Mouse (Mus musculus): Measurements from ENCODE around the gene Ncoa7. TPM values are rescaled to one million over a fixed set of nuclear protein-coding genes. Genes with fewer than 3 reads are reported as not detected.
"Not testable (repeated sequence)": the region's sequence is repeated elsewhere in the genome, so short reads cannot be mapped to it uniquely, and the experiment has no call there.

Gene Ncoa7
- polyA plus RNA-seq, 2 experiments from 2014 or later: 132 to 145 TPM

DNA sequence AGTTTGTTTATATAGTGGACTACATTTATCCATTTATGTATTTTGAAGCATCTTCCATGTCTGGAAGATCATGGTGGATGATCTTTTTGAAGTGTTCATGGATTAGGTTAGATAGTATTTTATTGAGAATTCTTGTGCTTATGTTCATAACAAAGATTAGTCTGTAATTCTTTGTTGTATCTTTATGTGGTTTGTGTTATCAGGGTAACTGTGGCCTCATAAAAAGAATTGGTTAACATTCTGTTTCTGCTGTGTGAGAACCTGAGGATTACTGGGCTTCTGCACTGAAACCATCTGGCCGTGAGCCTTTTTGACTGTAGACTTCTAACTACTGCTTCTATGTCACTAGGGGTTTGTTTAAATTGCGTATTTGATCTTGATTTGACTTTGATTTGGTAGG lies 136.5 kb downstream of the Ncoa7 start:
- no peak for ATAC-seq

DNA sequence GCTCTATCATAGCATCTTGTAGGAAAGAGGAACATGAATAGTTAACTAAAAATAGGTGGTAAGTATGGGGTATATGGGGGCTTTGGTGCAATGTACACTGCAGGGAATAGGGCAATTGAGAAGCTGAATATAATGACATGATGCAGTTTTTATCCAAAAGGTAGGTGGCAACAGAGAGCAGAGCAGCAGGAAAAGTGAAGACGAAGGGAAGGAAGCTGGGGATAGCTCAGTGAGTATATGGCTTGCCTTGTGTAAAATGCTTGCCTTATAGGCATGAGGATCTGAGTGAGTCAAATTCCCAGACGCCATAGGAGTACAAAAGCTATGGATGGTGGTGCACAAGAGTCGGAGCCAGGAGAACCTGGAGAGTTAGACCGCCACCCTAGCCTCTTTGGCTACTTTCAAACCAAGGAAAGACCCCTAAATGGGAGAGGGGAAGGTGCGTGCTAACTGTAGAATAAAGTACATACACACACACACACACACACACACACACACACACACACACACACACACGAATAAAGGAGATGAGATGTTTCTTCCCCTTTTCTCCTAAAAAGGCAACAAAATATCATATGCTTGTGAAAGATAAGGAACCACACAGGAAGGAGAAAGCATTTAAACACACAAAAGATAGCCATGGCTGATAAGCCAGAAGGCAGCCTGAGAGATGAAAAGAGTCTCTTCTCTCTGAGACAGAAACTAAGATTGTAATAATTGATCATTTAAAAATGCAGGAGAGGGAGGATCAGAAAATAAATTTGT lies 142.4 kb downstream of the Ncoa7 start:
- ATAC-seq: no peak

DNA sequence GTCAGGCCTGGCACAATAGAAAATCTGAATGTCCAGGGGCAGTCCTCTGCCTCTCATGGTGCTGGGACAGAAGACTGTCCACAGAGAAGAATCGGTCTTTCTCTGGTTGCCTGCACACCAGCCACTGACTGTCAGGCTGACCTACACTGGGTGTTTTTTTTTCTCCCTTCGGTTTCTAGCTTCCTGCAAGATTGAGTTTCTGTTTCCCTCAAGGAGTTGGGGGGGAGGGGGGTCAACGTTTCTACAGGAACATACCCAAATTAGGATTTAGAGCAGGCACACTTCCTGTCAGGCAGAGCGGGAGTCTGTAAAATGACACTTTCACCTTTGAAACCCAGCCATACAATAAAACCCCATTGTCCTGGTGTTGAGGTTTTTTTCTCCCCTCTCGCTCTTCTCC lies 147.5 kb downstream of the Ncoa7 start:
- ATAC-seq: peak; percentile 90

DNA sequence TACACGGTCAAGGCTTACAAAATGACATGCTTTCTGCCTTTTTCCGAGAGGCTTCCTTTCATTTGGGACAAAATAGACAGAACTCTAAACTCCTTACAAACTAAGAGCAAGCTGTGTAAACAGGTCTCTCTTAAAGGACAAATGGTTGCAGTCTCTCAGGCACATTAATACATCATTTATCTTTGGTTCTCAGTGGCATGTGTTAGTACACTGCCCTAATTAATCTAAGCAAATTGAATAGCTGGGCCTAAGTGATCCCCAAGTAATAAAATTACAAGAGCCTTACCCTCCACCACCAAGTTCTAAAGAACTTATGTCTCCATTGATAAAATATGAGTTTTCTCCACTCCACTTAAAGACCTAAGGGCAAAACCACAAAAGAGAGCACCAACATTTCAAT lies 155.4 kb downstream of the Ncoa7 start:
- no peak for ATAC-seq

DNA sequence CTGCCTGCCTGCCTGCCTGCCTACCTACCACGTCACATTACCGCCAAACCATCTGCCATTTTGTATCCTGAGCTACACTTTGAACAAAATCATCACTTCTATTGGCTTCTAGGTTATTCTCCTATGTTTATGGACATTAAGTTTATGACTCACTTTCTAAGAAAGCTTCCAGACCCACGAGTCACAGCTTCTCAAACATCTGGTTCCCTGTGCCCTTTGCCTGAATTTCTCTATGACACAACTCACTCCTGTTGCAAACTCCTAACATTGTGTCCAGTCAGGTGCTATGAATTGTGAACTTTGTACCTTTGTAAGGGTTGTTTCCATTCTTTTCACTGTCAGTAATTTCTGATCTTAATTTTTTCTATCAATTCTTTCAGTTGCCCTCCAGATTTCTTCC lies 164.9 kb downstream of the Ncoa7 start:
- no peak for ATAC-seq

DNA sequence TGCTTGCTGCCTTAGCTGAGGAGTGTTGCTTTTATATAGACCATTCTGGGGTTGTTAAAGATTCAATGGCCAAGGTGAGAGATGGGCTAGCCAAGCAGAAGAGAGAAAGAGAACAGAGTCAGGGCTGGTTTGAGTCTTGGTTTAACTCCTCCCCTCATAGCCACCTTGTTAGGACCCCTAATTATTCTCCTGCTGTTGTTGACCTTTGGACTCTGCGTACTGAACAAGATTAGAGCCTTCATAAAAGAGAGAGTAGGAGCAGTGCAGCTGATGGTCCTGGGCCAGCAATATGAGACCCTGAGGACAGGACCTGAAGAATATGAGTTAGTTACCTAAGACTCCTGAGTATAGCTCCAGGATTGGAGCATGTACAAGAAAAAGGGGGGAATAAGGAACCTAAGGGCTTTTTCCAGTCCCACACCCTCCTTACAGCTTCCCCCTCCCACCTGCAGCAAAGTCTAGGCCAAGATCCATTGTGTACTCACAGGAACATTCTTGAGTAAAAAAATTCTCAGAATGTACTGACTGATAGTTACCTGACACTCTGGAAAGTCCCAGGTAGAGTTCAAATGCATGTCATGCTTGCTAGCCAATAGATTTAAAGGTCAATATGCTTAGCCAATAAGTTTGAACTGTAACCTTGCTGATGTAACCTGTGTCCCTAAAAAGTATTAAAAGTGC lies 166.5 kb downstream of the Ncoa7 start:
- peak; percentile 58 for ATAC-seq

DNA sequence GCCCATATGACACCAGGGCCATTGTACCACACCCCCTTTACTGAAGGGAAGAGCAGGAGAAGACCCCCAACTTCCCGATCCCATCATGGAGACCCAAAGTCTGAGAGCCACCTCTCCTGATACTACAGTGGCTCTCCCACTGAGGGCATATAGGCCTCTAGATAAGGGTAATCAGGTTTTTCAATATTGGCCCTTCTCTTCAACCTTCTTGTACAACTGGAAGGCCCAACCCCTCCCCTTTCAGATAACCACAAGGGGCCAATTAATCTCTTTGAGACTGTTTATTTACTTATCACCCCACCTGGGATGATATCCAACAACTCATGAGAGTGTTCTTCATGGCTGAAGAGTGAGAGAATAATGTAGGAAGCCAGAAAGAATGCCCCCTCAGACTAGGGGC lies 170.4 kb downstream of the Ncoa7 start:
- ATAC-seq: no peak

DNA sequence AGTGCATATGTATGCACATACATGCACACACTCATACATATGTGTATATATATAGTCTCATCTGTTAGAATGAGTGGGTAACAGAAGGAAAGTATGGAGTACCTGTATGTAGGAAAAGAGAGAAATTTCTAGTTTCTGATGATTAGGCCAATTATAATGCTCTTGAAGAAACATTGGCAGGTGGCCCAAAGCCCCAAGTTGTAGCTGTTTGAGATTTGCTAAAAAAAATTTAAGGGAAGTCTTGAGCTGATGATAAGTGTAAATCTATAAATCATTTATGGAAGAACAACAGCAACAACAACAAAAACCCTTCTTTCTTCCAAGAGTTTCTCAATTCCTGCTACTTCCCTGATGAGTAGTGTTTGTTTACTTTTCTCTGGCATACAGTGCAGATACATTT lies 173.1 kb downstream of the Ncoa7 start:
- no peak for ATAC-seq

DNA sequence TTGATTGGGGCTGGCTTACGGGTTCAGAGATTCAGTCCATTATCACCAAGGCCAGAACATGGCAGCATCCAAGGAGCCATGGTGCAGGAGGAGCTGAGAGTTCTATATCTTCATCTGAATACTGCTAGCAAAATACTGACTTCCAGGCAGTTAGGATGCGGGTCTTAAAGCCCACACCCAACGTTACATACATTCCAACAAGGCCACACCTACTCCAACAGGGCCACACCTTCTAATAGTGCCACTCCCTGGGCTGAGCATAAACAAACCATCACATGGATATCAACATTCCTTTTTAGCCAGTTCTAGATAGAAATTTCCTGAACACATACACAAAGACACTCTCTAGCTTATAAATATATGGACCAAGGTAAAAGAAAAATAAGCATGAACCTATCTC lies 173.6 kb downstream of the Ncoa7 start, which contains the start of gene Hint3:
Hint3 (minus strand) TSS at position 120 of the 400 bp plus-strand sequence.
- no peak for ATAC-seq

DNA sequence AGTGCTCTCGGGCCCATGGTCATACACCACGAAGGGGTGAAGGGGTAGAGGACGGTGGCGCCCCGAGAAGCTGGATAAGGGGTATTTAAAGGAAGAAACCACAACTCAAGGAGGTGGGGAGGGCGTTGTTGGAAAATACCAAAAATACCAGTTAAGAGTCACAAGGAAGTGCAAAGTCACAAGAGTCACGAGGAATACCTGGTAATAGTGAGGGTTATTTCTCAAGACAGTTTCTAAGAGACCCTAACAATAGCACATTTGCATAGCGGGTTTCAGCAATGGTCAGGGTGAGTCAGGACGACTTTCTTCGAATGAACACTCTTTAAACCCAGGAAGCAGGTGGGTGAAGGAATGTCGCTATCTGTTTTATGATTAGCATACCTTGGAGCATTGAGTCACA lies 174.7 kb downstream of the Ncoa7 start:
- not testable (repeated sequence) for ATAC-seq

DNA sequence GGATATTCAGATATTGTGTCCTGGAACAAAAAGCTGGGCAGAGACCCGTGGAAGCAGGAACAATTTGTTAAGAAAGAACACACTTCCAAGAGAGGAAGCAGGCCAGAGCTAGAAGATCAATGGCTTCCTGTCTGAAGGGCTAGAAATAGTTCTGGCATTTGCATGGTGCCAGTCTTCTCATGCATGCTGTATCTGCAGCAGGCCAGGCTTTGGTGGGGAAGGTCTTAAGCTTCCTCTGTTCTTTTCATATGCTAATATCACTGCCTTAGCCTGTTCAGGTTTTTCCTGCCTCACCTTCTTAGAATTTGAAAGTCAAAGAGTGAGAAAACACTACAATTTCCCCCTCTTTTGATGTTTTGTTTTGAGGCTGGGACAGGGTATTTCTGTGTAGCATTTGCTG lies 175.6 kb downstream of the Ncoa7 start:
- peak; percentile 56 for ATAC-seq

DNA sequence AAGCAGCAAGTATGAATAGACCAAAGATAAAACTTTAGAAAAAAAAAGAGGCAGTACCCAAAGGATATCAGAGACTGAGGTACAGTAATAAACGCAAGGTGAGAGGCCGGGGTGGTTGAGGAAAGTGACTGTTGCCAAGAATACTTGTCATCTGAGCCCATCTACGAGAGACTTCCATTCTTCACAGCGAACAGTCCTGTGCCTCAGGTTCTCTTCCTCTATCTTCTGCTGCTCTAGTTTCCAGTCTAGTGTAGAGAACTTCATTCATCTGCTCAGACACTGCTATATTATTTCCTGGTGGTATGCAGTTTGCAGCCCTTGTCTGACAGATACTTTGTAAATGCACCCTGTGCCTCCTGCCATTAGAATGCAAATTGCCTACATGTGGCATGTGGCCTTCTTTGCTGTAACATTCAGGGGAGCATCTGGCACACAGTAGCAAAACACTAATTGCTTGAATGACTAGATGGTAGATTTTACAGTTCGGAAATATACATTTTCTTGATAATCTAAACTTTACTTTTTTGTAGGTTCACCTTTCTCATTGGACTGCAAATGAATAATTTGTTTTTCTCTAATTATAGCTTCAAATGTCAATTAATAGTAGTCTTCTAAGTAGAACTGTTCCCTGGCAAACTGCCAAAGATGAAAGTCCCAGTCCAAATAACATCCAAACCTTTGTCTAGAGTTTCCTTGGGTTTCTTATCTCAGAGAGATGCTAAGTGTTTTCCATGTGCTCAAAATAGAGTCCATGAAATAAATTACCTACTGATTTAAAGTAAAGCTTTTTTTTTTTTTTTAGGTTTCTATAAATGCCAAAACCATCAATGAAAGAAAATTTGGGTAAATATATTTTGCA lies 178.7 kb downstream of the Ncoa7 start:
- no peak for ATAC-seq

DNA sequence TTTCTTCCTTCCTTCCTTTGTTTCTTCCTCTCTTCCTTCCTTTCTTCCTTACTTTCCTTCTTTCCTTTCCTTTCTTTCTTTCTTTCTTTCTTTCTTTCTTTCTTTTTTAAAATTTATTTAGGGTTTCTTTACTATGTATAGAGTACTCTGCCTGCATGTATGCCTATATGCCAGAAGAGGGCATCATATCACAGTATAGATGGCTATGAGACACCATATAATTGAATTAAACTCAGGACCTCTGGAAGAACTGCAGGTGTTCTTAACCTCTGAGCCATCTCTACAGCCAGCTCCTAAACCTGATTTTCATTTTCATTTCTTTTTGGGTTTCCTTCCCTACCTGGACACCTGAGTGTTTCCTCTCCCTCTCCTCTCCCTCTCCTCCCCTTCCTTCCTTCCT lies 180.2 kb downstream of the Ncoa7 start:
- peak; percentile 30 for ATAC-seq

DNA sequence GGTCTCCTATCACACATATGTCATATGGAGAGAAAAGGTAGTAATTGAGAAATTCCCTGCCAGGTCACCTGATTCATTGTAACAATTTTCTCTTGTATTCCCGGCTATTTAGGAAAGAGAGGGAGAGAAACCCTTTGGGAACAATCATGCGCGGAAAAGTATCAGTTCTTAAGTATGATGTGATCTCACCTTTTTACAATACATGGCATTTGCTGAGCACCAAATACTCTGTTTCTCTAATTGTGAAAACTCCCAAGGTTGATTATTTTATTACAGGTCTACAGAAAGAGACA lies 184.3 kb downstream of the Ncoa7 start:
- no peak for ATAC-seq

DNA sequence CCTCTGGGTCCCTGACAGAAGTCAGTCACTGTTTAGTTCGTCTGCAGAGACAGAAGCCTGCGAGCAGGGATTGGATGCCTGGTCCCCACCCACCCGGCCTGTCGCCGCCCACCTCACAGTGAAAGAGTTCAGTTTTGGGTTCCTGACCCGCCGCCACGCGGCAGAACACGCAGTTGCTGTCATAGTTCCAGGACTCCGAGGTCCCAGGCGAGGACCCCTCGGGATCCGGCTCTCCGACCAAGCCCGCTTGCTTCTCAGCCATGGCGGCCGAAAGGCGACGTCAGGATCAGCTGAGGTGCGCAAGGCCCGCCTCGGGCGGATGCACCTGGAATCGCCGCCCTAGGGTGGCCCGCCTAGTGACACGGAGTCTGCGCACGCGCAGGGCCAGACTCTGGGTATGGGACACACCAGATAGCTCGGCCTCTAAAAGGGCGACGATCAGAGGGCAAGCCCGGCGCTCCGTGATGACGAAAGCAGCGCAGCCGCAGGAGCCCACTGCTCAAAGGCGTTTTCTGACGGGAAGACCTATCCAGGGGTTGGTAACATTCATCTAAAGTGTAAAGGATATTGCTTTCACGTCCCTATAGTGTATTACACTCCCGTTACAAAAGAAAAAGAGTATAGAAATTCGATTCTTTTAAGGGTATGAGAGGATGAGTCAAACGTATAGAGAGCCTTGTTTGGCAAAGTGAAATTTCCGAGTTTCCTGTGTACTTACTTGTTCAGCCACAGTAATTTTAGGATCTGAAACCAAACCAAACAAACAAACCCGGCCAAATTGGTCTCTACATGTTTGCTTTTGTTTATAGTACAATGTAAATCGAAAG lies 184.8 kb downstream of the Ncoa7 start:
- ATAC-seq: peak; percentile 94

DNA sequence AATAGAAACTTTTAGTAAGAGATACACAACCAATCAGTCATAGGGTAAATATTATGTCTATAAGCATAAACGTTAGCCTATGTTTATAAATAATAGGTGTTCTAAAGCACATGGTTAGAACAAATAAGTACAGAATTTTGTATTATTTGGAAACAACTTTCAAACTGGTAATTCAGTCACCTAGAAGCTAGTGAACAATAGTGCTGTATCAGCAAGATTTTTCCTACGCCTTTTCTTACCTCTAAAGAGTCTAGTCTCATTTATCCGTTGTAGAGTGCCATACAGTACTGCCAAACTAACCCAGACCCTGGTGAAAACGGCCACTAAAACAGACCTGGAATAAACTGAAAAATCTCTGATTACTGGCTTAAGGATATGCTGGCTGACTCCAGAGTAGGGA lies 190.1 kb downstream of the Ncoa7 start:
- ATAC-seq: no peak

DNA sequence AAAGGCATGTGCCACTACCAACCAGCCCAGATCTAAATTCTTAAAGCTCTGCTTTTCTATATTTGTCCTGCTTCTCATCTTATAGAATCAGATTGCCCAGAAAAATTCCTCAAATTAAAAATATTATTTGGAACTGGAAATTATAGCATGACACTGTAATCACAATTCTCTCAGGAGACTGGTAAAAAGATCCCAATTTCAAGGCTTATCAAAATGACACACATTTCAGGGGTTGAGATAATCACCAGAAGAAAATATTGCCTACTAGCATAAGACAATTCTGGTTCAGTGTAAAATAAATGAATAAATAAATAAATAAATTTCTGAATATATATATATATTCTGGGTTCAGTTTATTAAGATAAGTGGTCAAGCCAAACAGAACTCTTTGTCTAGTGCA lies 193.5 kb downstream of the Ncoa7 start:
- no peak for ATAC-seq

DNA sequence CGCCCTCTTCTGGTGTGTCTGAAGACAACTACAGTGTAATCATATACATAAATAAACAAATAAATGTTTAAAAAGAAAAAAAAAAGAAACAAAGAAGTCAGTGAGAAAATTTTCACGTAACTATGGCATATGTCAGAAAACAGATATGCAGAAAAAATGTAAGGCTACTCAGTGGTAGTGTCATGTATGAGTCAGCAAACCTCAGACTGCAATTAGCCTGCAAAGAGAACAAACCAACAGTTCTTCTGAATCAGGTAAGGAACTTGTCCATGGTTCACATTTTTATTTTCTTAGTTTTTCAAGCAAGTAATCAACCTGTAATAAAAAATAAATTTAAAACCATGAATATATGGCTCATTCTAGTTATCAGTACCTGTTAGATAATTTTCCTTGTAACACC lies 195.0 kb downstream of the Ncoa7 start:
- ATAC-seq: no peak

DNA sequence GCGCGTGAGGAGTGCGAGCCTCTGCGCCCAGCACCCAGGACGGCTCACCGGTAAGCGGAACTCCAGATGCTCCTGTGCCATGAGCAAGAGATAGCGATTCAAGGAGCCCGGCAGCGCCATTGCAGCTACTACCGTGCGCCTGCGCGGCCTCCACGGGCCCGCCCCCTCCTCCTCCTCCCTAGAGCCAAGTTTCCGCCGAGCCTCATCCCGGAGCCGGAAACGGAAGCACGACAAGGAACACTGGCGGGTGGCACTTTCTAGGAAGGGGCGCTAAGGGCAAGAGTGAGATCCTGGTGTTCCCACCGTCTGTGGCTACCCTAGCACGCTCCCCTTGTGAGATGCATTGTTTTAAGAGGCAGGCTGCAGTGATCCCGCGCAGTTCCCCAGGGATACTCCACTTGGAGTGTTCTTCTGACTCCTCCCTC lies 202.6 kb downstream of the Ncoa7 start, which contains the start of gene Trmt11:
Trmt11 (minus strand) TSS at position 208 of the 425 bp plus-strand sequence.
- ATAC-seq: peak; percentile 84

DNA sequence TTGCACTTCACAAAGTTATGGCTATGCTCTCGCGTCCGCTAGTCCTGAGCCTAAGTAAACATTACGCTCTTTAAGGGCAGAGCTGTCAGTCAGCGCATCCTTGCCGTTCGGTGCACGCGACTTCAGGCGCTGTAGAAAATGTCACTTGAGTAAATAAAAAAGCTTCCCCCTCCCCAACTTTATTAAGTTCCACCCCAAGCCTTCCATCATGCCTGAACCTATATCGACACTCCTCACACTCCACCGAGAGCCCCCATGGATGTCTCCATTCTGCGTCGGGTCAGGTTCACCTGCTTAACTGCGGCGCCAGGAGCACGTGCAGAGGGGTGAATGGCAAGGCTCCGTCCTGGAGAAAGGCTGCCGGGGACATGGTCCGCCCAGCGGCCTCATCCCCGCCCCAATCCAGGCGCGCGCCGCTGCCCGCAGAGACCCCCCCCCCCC lies 203.0 kb downstream of the Ncoa7 start:
- peak; percentile 53 for ATAC-seq

DNA sequence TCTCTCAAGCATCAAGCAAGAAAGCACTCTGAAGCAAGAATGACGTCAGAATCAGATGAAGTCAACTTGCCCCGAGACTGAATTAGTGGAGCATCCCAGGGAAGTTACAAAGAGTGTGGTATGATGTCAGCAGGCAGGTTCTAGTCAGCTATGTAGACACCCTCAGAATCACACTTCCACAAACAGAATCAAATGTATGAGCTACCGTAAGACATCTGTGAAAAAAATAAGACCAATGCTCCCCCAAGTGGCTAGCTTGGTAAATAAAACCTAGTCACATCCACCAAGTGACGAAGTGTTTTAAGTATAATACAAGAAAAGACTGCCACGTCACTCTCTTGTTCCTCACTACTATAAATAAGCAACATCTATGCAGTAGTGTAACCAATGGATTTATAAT lies 216.1 kb downstream of the Ncoa7 start:
- ATAC-seq: no peak

DNA sequence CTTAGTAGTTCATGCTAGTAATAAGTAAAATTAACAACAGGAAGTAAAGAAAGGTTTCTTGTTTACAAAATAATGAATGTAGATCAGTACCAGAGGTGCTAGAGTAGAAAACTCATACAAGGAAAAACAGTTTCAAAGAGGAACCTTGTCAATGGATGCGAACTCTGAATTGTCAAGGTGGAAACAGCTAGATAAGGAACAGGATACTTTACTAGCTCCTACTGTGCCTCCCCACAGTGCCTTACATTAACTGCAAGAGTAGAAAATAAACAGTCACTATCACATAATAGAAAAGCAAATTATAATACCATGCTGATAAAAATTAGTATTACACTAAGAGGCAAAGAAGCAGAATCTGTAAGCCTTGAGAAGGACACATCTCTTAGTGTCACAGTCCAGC lies 217.4 kb downstream of the Ncoa7 start:
- ATAC-seq: no peak

Data from activated CD4-positive, CD25-positive, alpha-beta regulatory T cell, adult 4 months (primary cell).